Mouse (Mus musculus): ENCODE data around the gene Elovl4.
A peak's percentile ranks its signal among the peaks of the same experiment; 100 is the strongest.

The Elovl4 gene

GRCm38 (mm10) chr9:83805977-83806815 is at the start of gene Elovl4:
Elovl4 (minus strand) TSS chr9:83806277.
- peak; percentile 35 for DNase-seq (ENCODE audit: low read depth, low spot score)

- no peak for DNase-seq (ENCODE audit: low read depth, low spot score)
Measured at GRCm38 (mm10) chr9:83852464-83852863, 46.4 kb upstream of the Elovl4 start.

- no peak for DNase-seq (ENCODE audit: low read depth, low spot score)
Measured at GRCm38 (mm10) chr9:83834748-83835313, 28.8 kb upstream of the Elovl4 start.

GRCm38 (mm10) chr9:83833811-83834747 is 28.0 kb upstream of the Elovl4 start, which contains the start of gene Ttk:
Ttk (plus strand) TSS chr9:83834689.
- peak; percentile 87 for DNase-seq (ENCODE audit: low read depth, low spot score)

- DNase-seq (ENCODE audit: low read depth, low spot score): peak; percentile 6
Measured at GRCm38 (mm10) chr9:83831152-83831551, 25.1 kb upstream of the Elovl4 start.

- DNase-seq (ENCODE audit: low read depth, low spot score): no peak
Measured at GRCm38 (mm10) chr9:83829896-83830295, 23.8 kb upstream of the Elovl4 start.

- DNase-seq (ENCODE audit: low read depth, low spot score): no peak
Measured at GRCm38 (mm10) chr9:83822925-83823324, 16.8 kb upstream of the Elovl4 start.

- no peak for DNase-seq (ENCODE audit: low read depth, low spot score)
Measured at GRCm38 (mm10) chr9:83820976-83821375, 14.9 kb upstream of the Elovl4 start.

- no peak for DNase-seq (ENCODE audit: low read depth, low spot score)
Measured at GRCm38 (mm10) chr9:83819188-83819587, 13.1 kb upstream of the Elovl4 start.

- DNase-seq (ENCODE audit: low read depth, low spot score): peak; percentile 78
Measured at GRCm38 (mm10) chr9:83807562-83807961, 1.5 kb upstream of the Elovl4 start.

GRCm38 (mm10) chr9:83805164-83805976 is 707 bp downstream of the Elovl4 start:
- DNase-seq (ENCODE audit: low read depth, low spot score): no peak

GRCm38 (mm10) chr9:83804341-83804740 is 1.7 kb downstream of the Elovl4 start:
- DNase-seq (ENCODE audit: low read depth, low spot score): no peak

GRCm38 (mm10) chr9:83797898-83798297 is 8.2 kb downstream of the Elovl4 start:
- DNase-seq (ENCODE audit: low read depth, low spot score): no peak

GRCm38 (mm10) chr9:83796875-83797274 is 9.2 kb downstream of the Elovl4 start:
- no peak for DNase-seq (ENCODE audit: low read depth, low spot score)

- no peak for DNase-seq (ENCODE audit: low read depth, low spot score)
Measured at GRCm38 (mm10) chr9:83789326-83789725, 16.8 kb downstream of the Elovl4 start.

GRCm38 (mm10) chr9:83785501-83785900 is 20.6 kb downstream of the Elovl4 start:
- no peak for DNase-seq (ENCODE audit: low read depth, low spot score)

- DNase-seq (ENCODE audit: low read depth, low spot score): no peak
Measured at GRCm38 (mm10) chr9:83778317-83778960, 27.6 kb downstream of the Elovl4 start.

GRCm38 (mm10) chr9:83761318-83761717 is 44.8 kb downstream of the Elovl4 start:
- no peak for DNase-seq (ENCODE audit: low read depth, low spot score)

GRCm38 (mm10) chr9:83731877-83732276 is 74.2 kb downstream of the Elovl4 start:
- no peak for DNase-seq (ENCODE audit: low read depth, low spot score)

- peak; percentile 27 for DNase-seq (ENCODE audit: low read depth, low spot score)
Measured at GRCm38 (mm10) chr9:83730836-83731235, 75.2 kb downstream of the Elovl4 start.
